Mouse (Mus musculus): ENCODE measurements around the gene Prkd1.

Prkd1 gene

DNA sequence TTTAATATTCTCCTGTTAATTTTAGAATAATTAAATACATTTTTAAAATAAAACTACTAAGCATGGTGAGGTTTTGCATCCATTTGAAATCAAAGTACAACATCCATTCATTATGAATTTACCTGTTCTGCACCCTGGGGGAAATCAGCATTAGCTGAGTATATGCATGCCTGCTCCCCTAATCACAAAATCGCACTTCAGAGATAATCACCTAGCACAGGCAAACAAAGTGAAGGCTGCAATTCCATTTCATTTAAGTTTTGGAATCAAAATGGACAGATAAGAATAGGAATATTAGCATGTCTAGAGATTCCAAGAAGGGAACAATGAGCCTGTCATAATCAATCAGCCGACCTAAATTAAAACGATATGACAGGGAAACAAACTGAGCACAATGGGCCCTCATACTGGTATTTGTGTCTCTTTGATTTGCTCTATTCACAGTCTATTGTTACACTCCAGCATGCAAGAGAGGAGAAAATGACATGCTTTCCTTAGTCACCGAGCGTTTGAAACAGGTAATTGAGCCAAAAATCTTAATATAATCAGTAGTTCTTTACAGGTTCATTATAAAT lies 218.7 kb downstream of the Prkd1 start:
- in situ Hi-C loops (cut with MboI, MseI), result no loop called here

DNA sequence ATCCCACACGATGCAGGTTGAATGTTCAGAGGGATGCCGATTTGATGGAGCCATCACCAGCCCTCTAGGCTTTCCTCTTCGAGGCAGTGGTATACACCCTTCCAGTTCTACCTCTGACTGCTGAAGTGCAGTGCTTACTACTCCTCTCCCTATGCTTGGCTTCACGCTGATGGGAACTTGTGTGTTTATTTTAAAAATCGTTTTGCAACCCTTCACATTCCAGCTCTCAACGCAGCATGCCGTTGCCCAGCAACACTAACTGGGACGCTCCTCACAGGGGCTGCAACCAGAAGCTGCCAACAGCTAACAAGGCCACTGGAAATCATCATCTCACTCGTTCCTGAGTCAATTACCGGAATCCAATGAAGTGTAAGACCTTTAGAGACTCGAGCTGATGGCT lies 296.5 kb downstream of the Prkd1 start:
- in situ Hi-C loops (cut with MboI, MseI), result no loop called here

DNA sequence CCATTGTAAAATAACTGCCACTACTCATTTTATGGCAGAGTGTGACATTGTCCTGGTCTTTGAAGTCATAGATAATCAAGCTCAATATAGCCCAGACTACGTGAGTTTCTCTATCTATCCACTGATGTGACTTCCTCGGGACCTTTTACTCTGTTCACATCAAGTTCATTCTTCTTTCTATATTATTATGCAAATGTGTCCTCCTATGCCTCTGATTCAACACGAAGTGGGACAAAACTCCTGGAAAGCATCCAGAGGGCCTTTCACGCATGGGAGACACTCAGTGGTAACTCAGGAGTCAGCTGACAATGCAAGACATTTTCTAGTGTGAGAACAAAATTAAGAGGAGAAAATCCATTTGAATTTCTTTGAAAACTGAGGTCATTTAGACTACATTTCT lies 315.7 kb downstream of the Prkd1 start:
- in situ Hi-C loops (cut with MboI, MseI), result no loop called here

DNA sequence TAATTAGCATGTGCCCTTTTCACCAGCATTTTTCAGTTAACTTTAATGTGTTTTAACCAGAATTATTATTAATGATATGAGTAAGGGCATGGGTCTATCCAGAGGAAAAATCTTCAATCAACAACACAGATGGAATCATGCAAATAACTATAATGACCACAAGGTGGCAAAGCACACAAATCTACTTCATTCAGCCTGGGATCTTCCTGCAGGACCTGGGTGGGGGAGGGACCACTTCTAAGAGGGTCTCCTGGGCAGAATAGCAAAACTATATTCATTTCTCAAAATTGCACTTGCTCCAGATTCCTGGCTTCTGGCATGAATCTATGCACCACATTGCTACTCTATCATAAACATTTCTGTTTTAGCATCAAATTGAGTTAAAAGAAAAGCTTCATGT lies 334.3 kb downstream of the Prkd1 start:
- in situ Hi-C loops (cut with MboI, MseI), result no loop called here

DNA sequence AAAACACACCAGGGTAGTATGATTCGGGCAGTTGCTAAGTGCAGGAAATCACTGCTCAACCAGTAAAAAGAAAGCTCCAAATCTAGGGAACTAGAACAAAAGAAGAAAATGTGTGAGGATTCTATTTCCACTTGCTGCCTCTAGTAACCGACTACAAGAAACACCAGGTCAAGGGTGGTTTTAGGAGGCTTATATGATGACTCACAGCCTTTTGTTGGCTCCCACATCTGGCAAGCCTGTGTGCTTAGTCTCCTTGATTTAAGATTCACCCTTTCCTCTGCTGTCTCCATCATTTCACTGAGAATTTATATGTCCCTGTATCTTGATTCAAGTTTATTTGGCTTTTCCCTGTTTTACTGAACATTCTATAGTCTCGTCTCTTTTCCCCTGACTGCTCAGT lies 339.6 kb downstream of the Prkd1 start:
- in situ Hi-C loops (cut with MboI, MseI), result no loop called here

DNA sequence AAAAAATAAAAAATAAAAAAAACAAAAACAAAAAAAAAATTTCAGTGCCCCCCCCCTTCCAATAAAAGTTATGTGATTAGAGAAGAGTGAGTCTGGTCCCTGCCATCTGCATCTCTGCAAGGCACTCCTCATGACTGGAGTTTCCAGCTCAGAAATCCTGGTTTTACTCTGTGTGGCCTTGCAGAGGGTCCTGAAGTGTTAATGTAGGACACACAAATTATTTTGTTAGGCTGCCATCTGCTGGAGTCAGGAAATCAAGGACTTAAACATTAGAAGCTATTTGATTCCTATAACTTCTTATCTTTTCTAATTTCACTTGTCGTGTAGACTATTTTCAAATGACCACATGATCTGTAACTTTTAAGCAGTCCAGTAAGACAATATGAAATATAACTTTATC lies 347.6 kb downstream of the Prkd1 start:
- in situ Hi-C loops (cut with MboI, MseI), result no loop called here

DNA sequence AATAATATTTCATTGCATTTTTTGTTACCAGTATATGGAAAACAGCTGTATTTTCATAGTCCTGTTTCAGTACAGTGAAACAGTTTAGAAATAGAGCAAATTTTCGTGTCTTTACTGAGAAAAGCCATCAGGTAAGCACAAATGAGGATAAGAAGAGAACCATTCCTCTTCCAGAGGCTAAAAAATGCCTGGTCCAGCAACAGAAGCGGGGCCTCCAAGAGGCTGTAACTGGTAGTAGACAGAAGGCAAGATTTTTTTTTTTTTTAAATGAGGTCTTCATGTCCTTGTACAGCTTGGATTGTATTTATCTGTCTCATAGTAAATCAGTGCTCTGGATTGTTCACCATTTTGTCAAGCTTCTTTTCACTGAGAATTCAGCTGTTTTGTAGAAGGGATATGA lies 352.8 kb downstream of the Prkd1 start:
- in situ Hi-C loops (cut with MboI, MseI), result no loop called here

DNA sequence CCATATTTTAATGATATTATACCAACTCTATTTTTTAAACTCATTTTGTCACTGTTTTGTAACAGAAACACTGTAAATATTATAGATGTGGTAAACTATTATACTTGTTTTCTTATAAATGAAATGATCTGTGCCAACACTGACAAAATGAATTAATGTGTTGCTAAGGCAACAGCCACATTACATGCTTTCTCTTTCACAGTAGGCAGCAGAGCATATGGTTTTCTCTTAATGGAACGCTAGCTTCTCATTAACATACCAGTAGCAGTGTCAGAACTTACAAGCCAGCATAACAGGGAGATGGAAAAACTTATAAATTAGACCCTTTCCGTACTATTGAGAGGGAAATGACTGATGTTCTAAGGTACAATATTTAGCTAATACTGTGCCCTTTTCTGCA lies 353.3 kb downstream of the Prkd1 start:
- in situ Hi-C loops (cut with MboI, MseI), result no loop called here

DNA sequence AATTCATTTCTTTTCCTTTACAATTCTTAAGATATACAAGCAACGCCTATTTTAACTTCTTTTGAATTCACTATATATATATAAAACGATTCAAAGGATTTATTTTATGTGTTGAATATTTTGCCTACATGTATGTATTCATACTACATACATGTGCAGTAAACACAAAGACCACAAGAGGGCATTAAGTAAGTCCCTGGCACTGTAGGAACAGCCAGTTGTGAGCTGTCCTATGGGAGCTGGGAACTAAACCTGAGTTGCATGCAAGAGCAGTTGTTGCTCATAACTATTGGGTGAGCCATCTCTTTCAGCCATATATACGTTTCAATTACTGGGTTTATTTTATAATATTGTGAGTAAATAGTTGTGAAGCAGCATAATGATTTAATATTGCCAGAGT lies 356.1 kb downstream of the Prkd1 start:
- in situ Hi-C loops (cut with MboI, MseI), result no loop called here

Measured in T-helper 2 cell (primary cell).